Mouse (Mus musculus) G1E (cell line): Measurements from ENCODE around the gene Alyref2.

ENCODE experiments used
- CTCF ChIP-seq: IDR thresholded peaks from 2 replicates; pipeline ENCODE4 v1.5.1; 2012; ENCODE audit warnings: low read depth, low read length, inconsistent platforms, mixed read lengths
- GATA1 ChIP-seq: IDR thresholded peaks from 2 replicates; pipeline ENCODE4 v1.6.1; 2012; ENCODE audit warnings: borderline replicate concordance, low read length, inconsistent platforms, mixed read lengths
- GATA2 ChIP-seq: IDR thresholded peaks from 2 replicates; pipeline ENCODE4 v1.6.1; 2012; ENCODE audit warnings: low read depth, low read length, inconsistent platforms, borderline replicate concordance
- POLR2AphosphoS5 ChIP-seq: IDR thresholded peaks from 2 replicates; pipeline ENCODE4 v1.6.1; 2012; ENCODE audit warnings: low read depth, low read length, inconsistent platforms; ENCODE audit not compliant: insufficient replicate concordance
- TAL1 ChIP-seq: conservative IDR thresholded peaks from 2 replicates; pipeline ENCODE4 v1.6.1; 2012; ENCODE audit warnings: low read depth, low read length, inconsistent platforms, mixed read lengths

- TF ChIP-seq CTCF (no peak; the same call in 1 of the 2 replicates), GATA1 (no peak), POLR2AphosphoS5 (no peak; the same call in 1 of the 2 replicates), TAL1 (no peak), GATA2 (no peak)
Observed at GRCm38 (mm10) chr1:171531367-171531766, 28.1 kb downstream of the Alyref2 start.
